Mouse (Mus musculus) thymus, postnatal 36 days (tissue): ENCODE measurements around the gene Shc3.

Source experiments
- DNase-seq, 2 experiments: peaks; one replicate each; pipeline ENCODE4 v3.0.0; 2022; ENCODE audit warnings: mixed read lengths in 2 of 2

Gene Shc3

DNA sequence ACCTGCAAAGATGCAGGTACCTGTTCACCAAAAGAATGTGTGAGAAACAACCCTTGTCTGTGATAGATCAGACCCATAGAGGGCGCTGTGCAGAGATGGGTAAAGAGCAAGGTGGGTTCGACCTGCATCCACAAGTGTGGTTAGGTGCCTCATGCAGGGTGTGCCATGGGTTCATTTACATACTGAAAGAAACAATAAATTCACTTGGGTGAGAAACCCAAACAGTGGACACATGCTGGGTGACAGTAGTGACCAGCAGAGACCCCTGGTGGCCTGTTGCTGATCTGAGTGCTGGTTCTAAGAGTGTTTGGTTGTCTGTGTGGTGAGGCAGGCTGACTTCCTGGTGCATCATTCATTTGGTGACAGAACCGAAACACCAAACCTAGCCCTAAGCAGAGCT is 155.8 kb downstream of the Shc3 start:
- no peak for DNase-seq

- no peak for DNase-seq
Observed at GRCm38 (mm10) chr13:51411696-51412430, 157.4 kb downstream of the Shc3 start.

DNA sequence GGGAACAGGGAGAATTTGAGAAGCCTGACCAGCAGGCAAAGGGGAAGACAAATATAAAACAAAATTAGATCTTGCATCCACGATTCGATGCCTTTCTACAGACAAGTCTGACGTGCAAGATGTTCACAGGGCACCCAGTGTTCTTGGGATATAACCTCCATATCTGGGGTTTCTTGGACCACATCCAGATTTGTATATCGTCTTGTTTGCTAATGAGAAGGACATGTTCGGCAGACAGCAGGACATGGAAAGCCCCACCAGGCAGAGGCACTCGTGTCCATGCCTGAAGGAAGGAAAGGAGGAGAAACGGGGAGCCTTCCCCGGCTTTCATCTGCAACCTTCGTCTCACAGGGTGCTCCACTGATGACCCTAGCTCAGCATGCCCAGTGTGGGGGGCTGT is 158.0 kb downstream of the Shc3 start:
- DNase-seq: no peak

GRCm38 (mm10) chr13:51409936-51410481 is 159.2 kb downstream of the Shc3 start:
- DNase-seq: no peak

DNA sequence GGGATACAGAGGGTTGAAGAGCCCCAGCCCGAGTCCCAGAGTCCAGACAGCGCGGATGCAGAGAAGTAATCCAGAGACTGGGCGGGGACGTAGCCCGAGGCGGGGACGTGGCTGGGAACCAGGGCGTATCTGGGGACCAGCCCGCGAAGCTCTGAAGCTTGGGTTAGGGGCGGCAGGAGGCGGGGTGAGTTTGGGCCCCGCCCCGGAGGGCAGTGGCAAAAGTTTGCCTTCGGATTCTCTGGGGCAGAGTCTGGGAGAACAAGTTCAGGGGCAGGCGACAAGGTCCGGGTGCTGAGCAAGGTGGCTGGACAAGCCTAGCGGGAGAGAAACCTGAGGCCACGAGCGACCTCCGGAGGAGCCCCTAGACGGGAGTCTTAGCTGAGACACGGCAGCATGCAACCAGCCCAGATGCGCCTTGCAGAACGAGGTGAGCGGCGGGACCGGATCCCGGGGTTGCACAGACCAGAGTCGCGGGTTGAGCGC is 160.7 kb downstream of the Shc3 start, which contains the start of gene S1pr3:
Gene S1pr3 (plus strand): TSS at position 121 of the 483 bp plus-strand sequence.
- DNase-seq: peak; percentile 8 to 11

- DNase-seq: no peak
Observed at GRCm38 (mm10) chr13:51407541-51408217, 161.5 kb downstream of the Shc3 start.

- no peak for DNase-seq
Observed at GRCm38 (mm10) chr13:51405731-51406320, 163.4 kb downstream of the Shc3 start.

DNA sequence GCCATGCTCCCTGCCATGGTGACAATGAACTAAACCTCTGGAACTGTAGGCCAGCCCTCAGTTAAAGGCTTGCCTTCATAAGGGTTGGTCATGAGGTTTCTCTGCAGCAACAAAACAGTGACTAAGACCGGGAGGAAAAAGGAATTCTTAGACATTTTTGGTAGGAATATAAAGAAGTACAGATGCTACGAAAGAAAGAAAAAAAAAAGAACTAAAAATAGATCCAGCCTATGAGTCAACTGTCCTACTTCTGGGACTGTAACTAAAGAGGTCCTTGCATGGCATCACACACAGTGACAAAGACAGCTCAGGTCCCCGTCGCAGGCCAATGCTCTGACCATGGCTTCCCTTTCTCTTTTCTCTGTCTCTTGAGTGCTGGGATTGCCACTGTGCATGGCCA is 164.7 kb downstream of the Shc3 start:
- no peak for DNase-seq

- peak; percentile 46 to 53 for DNase-seq
Observed at GRCm38 (mm10) chr13:51400736-51401501, 168.3 kb downstream of the Shc3 start.

- peak; percentile 17 to 20 for DNase-seq
Observed at GRCm38 (mm10) chr13:51400186-51400719, 169.0 kb downstream of the Shc3 start.

GRCm38 (mm10) chr13:51399562-51399961 is 169.7 kb downstream of the Shc3 start:
- DNase-seq: no peak

GRCm38 (mm10) chr13:51397861-51398260 is 171.4 kb downstream of the Shc3 start:
- DNase-seq: no peak

DNA sequence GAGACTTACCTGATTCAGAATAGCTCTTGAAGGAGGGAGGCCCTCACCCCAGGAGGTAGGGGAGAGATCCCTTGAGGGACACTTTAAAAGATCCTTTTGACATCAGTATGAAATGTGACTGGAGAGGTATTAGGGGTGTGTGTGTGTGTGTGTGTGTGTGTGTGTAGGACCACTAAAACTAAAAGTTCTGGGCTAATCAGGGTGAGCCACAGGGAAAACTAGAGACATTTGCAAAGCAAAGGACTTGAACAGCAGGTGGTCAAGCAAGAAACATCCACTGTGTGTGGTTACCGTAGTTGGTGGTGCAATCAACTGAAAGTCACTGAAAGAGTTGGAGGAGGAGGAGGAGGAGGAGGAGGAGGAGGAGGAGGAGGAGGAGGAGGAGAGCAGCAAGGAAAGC is 177.0 kb downstream of the Shc3 start:
- no peak for DNase-seq

GRCm38 (mm10) chr13:51391359-51391916 is 177.8 kb downstream of the Shc3 start:
- DNase-seq: no peak

GRCm38 (mm10) chr13:51390398-51390797 is 178.8 kb downstream of the Shc3 start:
- DNase-seq: no peak

- no peak for DNase-seq
Observed at GRCm38 (mm10) chr13:51387908-51388307, 181.3 kb downstream of the Shc3 start.

DNA sequence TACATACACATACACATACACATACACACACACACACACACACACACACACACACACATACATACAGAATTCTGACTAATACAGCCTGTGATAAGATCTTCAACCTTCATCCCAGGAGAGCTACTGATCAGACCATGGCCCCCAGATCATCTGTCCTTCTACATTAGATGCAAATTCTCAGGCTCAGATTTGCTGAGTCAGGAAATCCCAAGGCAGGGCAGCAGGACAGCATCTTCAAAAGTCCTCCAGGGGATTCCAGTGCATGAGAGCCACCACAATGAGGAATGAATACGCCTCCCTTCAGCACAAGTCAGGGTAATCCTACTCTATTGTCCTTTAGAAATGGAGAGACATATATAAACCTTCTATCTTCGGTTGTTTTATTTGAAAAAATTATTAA is 184.3 kb downstream of the Shc3 start:
- DNase-seq: no peak

GRCm38 (mm10) chr13:51381498-51381897 is 187.7 kb downstream of the Shc3 start:
- no peak for DNase-seq
